Mouse (Mus musculus): ENCODE measurements around the gene Ncapg.

Ncapg gene

DNA sequence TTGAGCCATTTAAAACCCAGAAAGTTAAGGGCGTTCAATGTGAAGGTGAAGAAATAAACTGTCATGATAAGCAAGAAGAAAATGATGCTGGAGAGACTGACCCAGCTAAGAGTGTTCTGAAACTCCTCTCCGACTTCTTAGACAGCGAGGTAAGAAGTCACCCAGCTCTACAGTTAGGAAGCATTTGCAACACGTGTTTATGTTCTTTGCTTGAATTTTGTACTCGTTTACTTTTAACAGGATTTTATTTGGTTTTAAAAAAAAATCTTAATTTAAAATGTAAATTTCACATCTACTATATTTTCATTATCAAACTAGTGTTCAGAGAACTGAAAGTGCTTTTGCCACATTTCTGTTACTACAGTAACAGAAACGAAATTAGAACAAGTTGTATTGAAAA lies 22.0 kb downstream of the Ncapg start:
- no peak for DNase-seq (ENCODE audit: low spot score)

DNA sequence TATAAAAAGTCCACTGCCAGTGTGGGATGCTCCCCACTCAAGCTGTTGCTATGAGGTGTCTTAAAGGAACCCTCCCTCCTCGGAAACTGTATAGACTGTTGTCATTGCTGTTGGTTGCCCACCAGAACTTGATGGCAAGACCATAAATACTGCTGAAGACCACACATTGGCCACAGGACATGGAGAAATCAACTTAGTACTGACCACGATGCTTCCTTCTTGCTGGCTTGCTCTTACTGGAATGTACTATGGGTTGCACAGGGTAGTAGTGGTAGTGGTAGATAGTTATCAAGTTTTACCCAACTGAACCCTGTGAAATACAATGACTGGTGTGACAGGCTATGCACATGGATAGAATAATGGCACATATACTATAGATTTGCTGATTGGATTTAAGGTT lies 37.1 kb downstream of the Ncapg start:
- no peak for DNase-seq (ENCODE audit: low spot score)

DNA sequence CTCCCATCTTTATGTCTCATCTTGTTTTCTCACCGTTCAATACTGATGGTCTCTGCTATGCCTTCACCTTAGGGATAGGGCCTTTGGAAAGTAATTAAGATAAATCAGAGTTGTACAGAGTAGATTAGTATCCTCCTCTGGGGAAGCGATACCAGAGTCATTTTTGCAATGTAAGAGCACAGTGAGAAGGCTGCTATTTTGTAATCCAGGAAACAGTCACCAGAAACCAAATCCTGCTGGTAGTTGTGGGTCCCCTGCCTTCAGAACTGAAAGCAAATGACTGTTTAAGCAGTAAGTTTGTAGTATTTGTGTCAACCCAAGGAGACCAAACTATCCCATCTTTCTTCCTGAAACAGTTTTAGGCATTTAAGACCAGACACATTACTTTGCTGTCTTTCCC lies 39.9 kb downstream of the Ncapg start:
- no peak for DNase-seq (ENCODE audit: low spot score)

DNA sequence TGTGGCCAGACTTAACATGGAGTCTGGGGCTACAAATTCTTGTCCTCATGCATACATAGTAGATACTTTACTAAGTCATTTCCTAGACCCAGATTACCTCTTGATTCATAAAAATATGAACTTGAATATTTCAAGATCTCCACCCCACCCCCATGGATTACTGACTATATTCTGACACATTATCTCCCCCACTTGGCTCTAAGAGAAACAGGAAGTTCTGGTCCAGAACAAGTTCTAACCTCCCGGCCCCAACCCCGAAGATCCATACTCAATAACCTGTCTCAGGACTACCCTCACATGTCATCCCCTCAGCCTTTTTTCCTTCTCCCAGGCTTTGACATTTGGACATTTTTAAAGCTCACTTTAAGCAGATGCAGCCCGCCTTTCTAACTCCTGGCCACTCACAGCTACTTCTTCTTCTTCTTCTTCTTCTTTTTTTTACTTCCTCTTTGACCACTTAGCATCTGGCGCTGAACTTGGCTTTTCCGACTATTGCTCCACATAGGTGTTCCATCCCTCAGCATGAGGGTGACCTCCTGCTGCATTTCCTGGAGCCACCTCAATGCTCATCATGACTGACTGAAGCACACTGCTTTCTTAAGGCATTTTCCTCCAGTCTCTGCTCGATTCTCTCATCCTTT lies 49.2 kb downstream of the Ncapg start:
- no peak for DNase-seq (ENCODE audit: low spot score)

DNA sequence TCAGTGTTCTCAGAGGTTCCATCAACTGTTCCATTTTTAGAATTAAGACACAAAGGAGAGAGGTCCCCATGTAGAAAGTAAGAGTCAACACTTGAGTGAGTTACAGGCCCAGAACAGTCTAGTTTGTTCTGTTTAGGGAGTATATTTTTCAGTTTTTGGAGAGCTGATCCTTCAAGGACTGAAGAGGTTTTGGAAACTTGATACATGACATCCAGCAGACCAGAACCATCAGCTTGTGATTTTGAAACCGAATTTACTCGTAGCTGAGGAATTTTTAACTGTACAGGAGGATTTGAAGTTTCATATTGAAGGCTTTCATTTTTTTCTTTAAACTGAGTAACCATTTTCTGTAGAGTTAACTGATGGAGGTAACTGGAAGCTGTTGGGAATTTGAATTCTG lies 64.0 kb downstream of the Ncapg start:
- no peak for DNase-seq (ENCODE audit: low spot score)

DNA sequence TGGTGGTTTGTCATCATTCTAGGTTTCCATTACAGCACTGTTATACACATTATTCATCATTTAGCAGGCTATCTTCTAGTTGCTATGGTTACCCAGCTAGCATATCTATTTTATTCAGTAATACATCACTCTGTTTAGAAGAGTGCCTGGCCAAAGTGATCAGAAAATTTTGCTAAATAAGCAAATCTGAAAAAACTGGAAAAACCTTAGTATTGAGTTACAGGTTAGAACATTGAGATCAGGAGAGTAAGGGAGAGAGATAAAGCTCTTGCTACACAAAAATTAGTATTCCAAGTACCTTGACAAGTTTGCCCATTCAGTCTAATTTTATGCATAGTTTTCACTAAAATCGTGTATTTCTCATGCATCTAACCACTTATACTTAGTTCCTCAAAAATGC lies 68.2 kb downstream of the Ncapg start:
- DNase-seq (ENCODE audit: low spot score): no peak

All from embryo, embryonic 10 days (tissue).